Mouse (Mus musculus) limb, embryonic 10.5 days (tissue): ENCODE measurements around the gene Srrt. TPM values are rescaled to one million over a fixed set of nuclear protein-coding genes. Genes with fewer than 3 reads are reported as not detected.
A peak's percentile ranks its signal among the peaks of the same experiment; 100 is the strongest.

ENCODE experiments used
- DNase-seq: peaks from one replicate; pipeline ENCODE4 v3.0.0-alpha.2; 2017; ENCODE audit warnings: low spot score
- H3K27ac ChIP-seq: fragments of 300-500 bp; sonication (generic); 2 replicates; pipeline ENCODE4 v1.5.1; 2016; ENCODE audit warnings: mild to moderate bottlenecking
- H3K27me3 ChIP-seq: fragments of 300-500 bp; sonication (generic); 2 replicates; pipeline ENCODE4 v1.6.1; 2016; ENCODE audit warnings: low read depth, mild to moderate bottlenecking; ENCODE audit not compliant: poor library complexity, severe bottlenecking
- H3K36me3 ChIP-seq: fragments of 300-500 bp; sonication (generic); 2 replicates; pipeline ENCODE4 v1.6.1; 2016; ENCODE audit warnings: mild to moderate bottlenecking, moderate library complexity
- H3K4me1 ChIP-seq: fragments of 300-500 bp; sonication (generic); 2 replicates; pipeline ENCODE4 v1.6.1; 2016
- H3K4me3 ChIP-seq: fragments of 300-500 bp; sonication (generic); 2 replicates; pipeline ENCODE4 v1.5.1; 2016; ENCODE audit warnings: mild to moderate bottlenecking, moderate library complexity
- H3K9me3 ChIP-seq: fragments of 300-500 bp; sonication (generic); replicated peaks from 2 replicates; pipeline ENCODE4 v1.6.1; 2016; ENCODE audit warnings: mild to moderate bottlenecking
- WGBS: fragments of 180-500 bp; shearing (Covaris S2); methylation state at CpG from one replicate; pipeline ENCODE4 v1.1.7; 2016; 5-methylcytosine and 5-hydroxymethylcytosine counted together
- polyA plus RNA-seq: library from polyadenylated mRNA; unstranded; fragments of >200 nt; fragmentation: Nextera tagmentation; extraction: Ambion mirVana; gene quantifications from 2 replicates; pipeline ENCODE4 v1.2.1, GENCODE M21; 2016

Srrt gene
- polyA plus RNA-seq, 1 experiment from 2014 or later, result 201 TPM

GRCm38 (mm10) chr5:137332857-137333511 lies 25.5 kb upstream of the Srrt start:
- H3K27ac ChIP-seq, result peak overlapping the region; percentile 86
- no peaks in the 10 kb centered on the region for H3K36me3 ChIP-seq
- peak overlapping the region; percentile 71 for H3K4me3 ChIP-seq
- no peaks in the 10 kb centered on the region for H3K9me3 ChIP-seq
- DNase-seq, result no peak
- WGBS, result 22% methylated on average over 15 of the region's 15 CpGs
- peaks cover 30% of the 10 kb centered on the region for H3K4me1 ChIP-seq
- H3K27me3 ChIP-seq, result no peaks in the 10 kb centered on the region

- no peak for DNase-seq
- Histone ChIP-seq H3K9me3 (no peaks in the 10 kb centered on the region), H3K4me1 (peaks cover 18% of the 10 kb centered on the region), H3K27me3 (no peaks in the 10 kb centered on the region), H3K27ac (no peak overlapping the region), H3K4me3 (no peak overlapping the region), H3K36me3 (peaks cover 13% of the 10 kb centered on the region)
- WGBS, result 92% methylated on average over 7 of the region's 7 CpGs
These were observed 23.4 kb upstream of the Srrt start for GRCm38 (mm10) chr5:137330910-137331309.

GRCm38 (mm10) chr5:137320996-137321395 lies 13.5 kb upstream of the Srrt start:
- Histone ChIP-seq H3K4me1 (no peaks in the 10 kb centered on the region), H3K9me3 (no peaks in the 10 kb centered on the region), H3K27ac (no peak overlapping the region), H3K36me3 (peaks cover 66% of the 10 kb centered on the region), H3K4me3 (no peak overlapping the region), H3K27me3 (no peaks in the 10 kb centered on the region)
- 97% methylated on average over 3 of the region's 3 CpGs for WGBS
- DNase-seq, result no peak

DNA sequence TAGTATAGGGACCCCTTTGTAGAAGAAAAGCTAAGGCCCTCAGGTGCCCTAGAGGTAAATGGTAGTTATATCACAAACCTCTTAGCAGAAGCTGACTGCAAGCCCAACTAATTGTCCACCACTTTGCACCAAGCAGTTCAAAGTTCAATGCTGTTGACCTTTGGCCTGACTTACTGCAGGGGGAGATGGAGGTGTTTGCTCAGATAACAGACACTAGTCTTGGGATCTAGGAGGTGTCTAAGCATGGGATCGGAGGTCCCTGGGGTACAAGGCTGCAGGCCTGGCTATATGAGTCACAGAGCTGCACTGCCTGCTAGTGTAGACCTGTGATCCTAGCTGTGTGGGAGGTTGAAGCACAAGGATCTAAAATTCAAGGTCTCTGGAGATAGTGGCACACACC lies 11.1 kb upstream of the Srrt start:
- H3K9me3 ChIP-seq, result no peaks in the 10 kb centered on the region
- H3K4me3 ChIP-seq, result no peak overlapping the region
- peaks cover 55% of the 10 kb centered on the region for H3K36me3 ChIP-seq
- no peaks in the 10 kb centered on the region for H3K27me3 ChIP-seq
- DNase-seq, result no peak
- no peak overlapping the region for H3K27ac ChIP-seq
- 93% methylated on average over 1 of the region's 1 CpGs for WGBS
- H3K4me1 ChIP-seq, result peaks cover 21% of the 10 kb centered on the region

DNA sequence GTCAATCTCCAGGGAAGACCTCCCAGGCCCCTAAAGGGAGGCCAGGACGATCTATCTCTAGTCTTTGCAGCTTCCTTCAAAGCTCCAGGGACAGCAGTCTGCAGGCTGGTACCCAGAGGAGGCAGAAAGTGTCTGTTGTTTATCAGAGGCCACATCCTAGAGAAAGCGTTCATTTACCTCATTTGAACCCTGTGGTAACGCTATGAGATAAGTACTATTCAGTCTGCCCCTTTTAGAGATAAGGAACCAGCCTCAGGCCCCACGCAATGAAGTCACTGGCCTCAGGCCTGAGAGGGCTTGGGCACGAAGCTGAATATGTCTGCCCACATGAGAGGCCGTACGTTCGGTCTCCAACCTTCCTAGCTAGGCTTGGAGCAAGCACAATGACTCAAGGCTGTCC lies 9.9 kb upstream of the Srrt start:
- Histone ChIP-seq H3K4me3 (no peak overlapping the region), H3K4me1 (peaks cover 33% of the 10 kb centered on the region), H3K27me3 (no peaks in the 10 kb centered on the region), H3K36me3 (peaks cover 51% of the 10 kb centered on the region), H3K27ac (no peak overlapping the region), H3K9me3 (no peaks in the 10 kb centered on the region)
- WGBS, result 93% methylated on average over 8 of the region's 8 CpGs
- no peak for DNase-seq

- H3K27ac ChIP-seq, result peak overlapping the region; percentile 95
- DNase-seq, result peak; percentile 61
- peaks cover 42% of the 10 kb centered on the region for H3K4me1 ChIP-seq
- H3K27me3 ChIP-seq, result no peaks in the 10 kb centered on the region
- peaks cover 53% of the 10 kb centered on the region for H3K36me3 ChIP-seq
- 38% methylated on average over 30 of the region's 30 CpGs for WGBS
- H3K4me3 ChIP-seq, result peak overlapping the region; percentile 75
- no peaks in the 10 kb centered on the region for H3K9me3 ChIP-seq
These were observed 7.8 kb upstream of the Srrt start for GRCm38 (mm10) chr5:137315084-137315903.

DNA sequence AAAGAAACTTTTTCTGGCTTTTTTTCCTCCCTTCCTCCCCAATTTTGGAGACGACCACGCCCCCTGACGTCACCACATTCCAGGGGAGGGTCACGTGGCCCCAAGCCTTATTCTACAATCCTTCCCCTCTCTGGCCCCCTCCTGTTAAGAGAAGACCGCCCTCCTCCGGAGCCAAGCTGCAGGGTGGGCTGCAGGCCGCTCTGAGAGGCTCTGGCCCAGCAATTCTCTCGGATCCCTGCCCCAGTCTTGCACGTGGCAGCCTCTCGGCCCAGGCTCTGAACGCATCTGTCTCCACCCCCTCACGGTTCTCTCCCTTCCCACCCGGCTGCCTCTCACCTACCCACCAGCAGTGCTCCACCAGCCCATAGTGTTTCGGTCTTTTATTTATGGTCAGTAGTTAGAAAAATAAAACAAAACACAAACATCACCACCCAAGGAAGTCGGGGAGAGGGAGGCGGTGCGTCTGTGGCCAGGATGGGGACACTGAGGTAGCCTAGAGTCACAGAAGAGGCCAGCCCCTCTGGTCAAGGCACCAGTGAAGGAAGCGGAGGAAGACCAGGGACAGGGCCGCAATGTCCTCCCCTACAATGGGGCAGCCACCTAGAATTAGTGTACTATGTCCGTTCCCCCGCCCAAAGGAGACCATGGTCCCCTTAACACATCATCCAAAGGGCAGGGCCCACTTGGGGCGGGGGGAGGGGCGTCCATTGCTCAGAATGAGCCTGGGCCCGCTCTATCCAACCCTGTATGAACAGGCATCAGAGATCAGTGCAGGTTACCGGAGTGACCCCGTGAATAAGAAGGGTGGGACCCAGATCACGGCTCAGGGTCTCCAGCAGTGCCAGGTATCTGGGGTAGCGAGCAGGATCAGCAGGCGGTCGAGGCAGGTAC lies 7.0 kb upstream of the Srrt start, which contains the start of gene Trip6:
TSS of gene Trip6 (minus strand) at position 212 of the 891 bp plus-strand sequence.
- 12% methylated on average over 30 of the region's 30 CpGs for WGBS
- peak within 1 kb of the TSS; percentile 95 for H3K27ac ChIP-seq
- peak; percentile 96 for DNase-seq

GRCm38 (mm10) chr5:137313466-137314192 lies 6.2 kb upstream of the Srrt start:
- 2% methylated on average over 22 of the region's 22 CpGs for WGBS
- peaks cover 57% of the 10 kb centered on the region for H3K36me3 ChIP-seq
- no peak for DNase-seq

More for the DNA sequence above, 7.0 kb upstream of the Srrt start, which contains the start of gene Trip6:
- Histone ChIP-seq H3K4me3 (peak within 1 kb of the TSS; percentile 75), H3K9me3 (no peaks in the 10 kb centered on the region), H3K36me3 (peaks cover 55% of the 10 kb centered on the region), H3K4me1 (peaks cover 42% of the 10 kb centered on the region), H3K27me3 (no peaks in the 10 kb centered on the region)

DNA sequence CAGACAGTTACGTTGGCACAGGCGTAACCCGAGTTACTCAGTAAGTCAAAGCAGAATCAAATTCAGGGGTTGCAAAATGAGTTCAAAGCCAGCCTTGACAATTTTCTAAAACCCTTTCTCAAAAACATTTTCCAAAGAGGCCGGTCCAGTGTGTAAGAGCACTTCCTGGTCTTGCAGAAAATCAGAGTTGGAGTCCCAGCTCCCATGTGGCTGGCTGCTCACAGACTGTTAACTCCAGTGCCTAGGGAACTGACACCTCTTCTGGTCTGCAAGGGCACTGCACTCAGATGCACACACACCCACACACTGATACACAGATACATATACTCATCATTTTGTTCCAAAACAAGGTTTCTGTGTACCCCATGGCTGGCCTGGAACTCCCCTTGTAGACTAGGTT lies 882 bp upstream of the Srrt start:
- Histone ChIP-seq H3K4me1 (peaks cover 50% of the 10 kb centered on the region), H3K27me3 (no peaks in the 10 kb centered on the region), H3K9me3 (no peaks in the 10 kb centered on the region), H3K27ac (peak overlapping the region; percentile 98; the same call in 1 of the 2 replicates), H3K4me3 (peak overlapping the region; percentile 97), H3K36me3 (peaks cover 74% of the 10 kb centered on the region)
- DNase-seq, result no peak
- WGBS, result 94% methylated on average over 4 of the region's 4 CpGs

More at GRCm38 (mm10) chr5:137313466-137314192, 6.2 kb upstream of the Srrt start:
- peaks cover 42% of the 10 kb centered on the region for H3K4me1 ChIP-seq
- H3K4me3 ChIP-seq, result peak overlapping the region; percentile 75
- peak overlapping the region; percentile 95 for H3K27ac ChIP-seq
- H3K9me3 ChIP-seq, result no peaks in the 10 kb centered on the region
- no peaks in the 10 kb centered on the region for H3K27me3 ChIP-seq

- H3K4me3 ChIP-seq, result peak overlapping the region; percentile 97
- H3K27me3 ChIP-seq, result no peaks in the 10 kb centered on the region
- WGBS, result 21% methylated on average over 12 of the region's 12 CpGs
- H3K27ac ChIP-seq, result peak overlapping the region; percentile 98
- no peaks in the 10 kb centered on the region for H3K9me3 ChIP-seq
- no peak for DNase-seq
- peaks cover 32% of the 10 kb centered on the region for H3K4me1 ChIP-seq
- H3K36me3 ChIP-seq, result peaks cover 77% of the 10 kb centered on the region
These were observed 952 bp downstream of the Srrt start for GRCm38 (mm10) chr5:137306439-137307005.

- Histone ChIP-seq H3K4me1 (peaks cover 31% of the 10 kb centered on the region), H3K9me3 (no peaks in the 10 kb centered on the region)
- no peak for DNase-seq
These were observed 1.7 kb downstream of the Srrt start for GRCm38 (mm10) chr5:137305822-137306221.

DNA sequence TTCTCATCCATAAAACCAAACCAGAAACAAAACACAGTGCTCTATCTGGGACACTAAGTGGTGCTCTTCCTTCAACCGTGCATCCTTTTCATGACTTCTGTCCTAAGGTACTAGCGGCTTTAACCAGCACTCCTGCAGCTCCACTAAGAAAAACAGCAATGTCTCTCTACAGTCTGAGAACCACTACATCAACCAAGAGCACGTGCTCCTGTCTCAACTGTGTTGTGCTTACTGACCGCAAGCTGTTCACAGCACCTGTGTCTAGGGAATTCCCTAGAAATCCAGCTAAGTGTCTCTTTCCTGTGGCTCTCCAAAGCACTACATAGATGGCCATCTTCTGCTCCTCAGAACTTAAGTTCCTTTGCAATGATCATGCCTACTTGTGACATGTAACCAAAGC lies 2.7 kb downstream of the Srrt start:
- H3K27ac ChIP-seq, result no peak overlapping the region
- H3K27me3 ChIP-seq, result no peaks in the 10 kb centered on the region
- peaks cover 77% of the 10 kb centered on the region for H3K36me3 ChIP-seq
- H3K4me3 ChIP-seq, result peak overlapping the region; percentile 97
- WGBS, result 57% methylated on average over 4 of the region's 4 CpGs
- H3K4me1 ChIP-seq, result peaks cover 31% of the 10 kb centered on the region
- DNase-seq, result no peak
- H3K9me3 ChIP-seq, result no peaks in the 10 kb centered on the region

More at GRCm38 (mm10) chr5:137305822-137306221, 1.7 kb downstream of the Srrt start:
- WGBS, result 49% methylated on average over 3 of the region's 3 CpGs
- H3K4me3 ChIP-seq, result peak overlapping the region; percentile 97
- no peak overlapping the region for H3K27ac ChIP-seq
- H3K36me3 ChIP-seq, result peaks cover 77% of the 10 kb centered on the region
- no peaks in the 10 kb centered on the region for H3K27me3 ChIP-seq
